Mouse (Mus musculus): ENCODE measurements at regions not wholly inside any gene's neighbourhood (a gene's known extent, or its start where the extent isn't known, plus 50 kb on each side); places are given as distances from the start of the nearest gene placed in this dataset.
"Not testable (repeated sequence)": the region's sequence is repeated elsewhere in the genome, so short reads cannot be mapped to it uniquely, and the experiment has no call there.

DNA sequence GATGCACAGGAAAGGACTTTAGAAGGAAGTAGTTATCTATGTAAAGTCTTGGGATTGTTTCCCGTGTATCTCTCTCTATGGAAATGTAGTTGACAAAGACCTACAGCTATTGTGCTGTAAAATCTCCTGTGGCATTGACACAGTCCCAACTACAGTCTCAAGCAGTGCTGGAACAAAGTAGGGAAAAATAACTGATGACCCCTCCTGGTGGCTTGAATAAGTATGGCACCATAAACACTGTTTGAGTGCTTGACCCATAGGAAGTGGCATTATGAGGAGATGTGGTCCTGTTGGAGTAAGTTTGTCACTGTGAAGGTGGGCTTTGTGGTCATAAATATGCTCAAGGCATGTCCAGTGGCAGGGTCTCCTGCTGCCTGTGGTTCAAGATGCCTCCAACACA lies 928.4 kb upstream of the Mms22l start:
- no peak for DNase-seq

DNA sequence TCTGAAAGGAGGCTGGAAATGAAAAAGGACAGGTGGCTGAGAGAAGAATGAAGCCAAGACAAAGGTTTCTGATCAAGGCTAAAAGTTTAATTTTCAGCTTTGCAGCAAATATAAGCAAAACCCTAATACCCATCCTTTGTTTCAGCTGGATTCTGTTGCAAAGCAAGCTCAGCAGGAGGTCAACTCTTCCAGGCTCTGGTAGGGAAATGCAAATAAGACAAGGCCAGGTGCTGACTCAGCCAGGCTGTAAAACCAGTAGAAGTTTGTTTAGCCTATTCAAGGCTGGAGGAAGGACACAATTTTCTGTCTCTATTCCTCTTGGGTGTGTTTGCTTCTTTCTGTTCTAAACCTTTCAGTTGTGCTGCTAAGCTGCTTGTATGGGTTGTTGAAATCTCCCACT lies 923.2 kb upstream of the Mms22l start:
- DNase-seq: peak; percentile 4

DNA sequence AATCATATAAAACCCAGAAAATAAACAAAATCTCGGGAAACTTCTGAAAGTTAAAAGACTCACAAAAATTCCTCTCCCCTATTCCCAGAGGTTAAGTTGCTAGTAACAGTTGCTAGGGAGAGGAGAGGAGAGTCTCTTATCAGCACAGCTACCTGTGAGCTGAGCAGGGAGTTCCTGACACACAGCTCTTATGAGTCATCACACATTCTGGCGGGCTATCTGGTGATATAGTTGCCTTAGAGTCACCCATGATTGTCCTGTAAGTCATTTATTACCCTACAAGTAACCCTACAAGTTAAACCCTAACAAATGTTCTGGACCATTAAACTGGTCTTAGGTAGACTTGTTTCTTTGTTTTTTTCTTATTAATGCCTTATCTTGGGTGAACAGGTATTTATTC lies 908.8 kb upstream of the Mms22l start:
- no peak for DNase-seq

DNA sequence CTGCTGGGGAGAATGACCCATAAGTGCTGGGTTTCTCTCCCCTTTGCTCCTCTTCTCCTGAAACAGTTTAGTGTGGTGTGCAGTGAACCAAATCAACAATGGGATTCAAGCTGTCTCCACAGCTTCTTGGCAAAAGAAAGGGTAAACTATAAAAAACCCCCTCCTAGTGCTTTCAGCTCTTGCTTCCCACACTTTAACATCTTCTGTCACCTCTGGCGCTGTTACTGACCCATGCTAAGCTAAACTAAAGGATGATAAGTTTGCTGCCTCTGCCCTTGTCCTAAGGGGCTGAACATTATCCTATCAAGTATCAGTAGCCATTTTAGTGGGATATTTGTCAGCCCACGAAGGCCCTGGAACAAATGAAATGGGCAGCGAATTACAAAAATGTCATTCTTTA lies 905.4 kb upstream of the Mms22l start:
- DNase-seq: no peak

DNA sequence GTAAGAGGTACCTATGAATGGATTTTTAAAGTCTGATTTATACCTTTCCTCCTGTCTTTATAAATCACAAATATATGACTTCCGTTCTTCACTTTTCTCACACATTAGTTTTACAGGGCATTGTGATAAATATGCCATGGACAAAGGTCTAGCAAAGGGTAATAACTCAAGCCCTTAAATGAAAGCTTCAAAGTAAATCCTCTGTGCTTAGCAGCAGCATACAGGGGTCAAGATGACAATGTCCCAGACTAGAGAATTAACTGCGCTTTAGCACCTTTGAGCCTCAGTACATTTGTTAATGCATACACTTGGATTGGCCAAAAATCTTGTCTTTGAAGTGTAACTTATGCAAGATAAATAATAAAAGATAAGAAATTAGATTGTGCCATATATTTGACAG lies 904.7 kb upstream of the Mms22l start:
- no peak for DNase-seq

DNA sequence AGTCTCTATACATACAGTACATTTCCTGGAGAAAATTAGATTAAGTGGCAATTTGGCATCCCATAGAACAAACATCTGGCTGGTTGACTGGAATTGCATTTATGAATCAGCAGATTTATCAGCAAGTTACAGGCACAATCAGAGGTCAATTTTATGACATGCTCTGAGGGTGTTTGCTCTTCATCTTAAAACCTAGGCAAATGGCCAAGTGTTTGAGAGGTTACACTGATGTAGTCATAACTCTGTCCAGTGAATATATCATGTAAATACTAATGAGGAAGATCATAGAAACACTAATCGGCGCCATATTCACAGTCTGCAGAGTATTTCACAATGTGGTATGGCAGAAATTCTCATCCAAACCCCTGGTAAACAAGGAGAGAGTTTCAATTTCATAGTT lies 896.2 kb upstream of the Mms22l start:
- DNase-seq: no peak

DNA sequence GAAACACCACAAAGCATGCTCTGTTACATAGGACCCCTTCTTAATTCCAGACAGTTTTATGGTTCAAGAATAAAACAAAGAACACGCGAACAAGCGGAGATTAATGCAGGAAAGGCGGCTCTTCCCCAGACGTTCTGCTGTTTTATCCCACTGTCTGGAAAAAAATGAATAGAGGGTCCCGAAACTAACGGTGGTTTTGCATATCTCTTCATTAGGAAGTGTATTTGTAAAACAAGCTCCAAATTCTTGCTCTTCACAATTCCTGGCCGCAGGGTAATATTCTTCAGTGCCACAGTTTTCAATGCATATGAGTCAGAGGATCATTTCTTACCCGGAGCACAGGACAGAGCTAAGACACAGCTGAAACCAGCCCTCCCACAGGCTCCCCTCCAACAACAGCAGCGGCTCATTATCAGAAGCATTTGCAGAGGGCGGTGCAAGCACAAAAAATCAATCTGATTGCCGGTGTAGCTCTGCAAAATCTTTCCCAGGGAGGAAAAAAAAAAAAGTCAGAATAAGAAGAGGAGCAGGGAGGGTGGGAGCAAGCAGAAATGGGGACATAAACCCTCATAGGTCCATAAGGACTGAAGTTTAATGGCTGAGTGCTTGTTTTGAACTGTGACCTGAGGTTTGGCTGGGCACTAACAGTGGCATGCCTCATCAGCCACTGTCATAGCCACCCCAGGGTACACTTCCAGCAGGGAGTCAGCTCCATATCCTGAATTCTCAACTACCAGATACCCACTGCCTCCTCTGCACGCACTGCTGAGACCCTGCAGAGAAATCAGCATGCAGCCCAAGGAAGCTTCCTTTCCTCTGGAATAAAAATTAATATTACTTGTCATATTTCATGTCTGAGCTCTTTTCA lies 894.6 kb upstream of the Mms22l start:
- DNase-seq: no peak

DNA sequence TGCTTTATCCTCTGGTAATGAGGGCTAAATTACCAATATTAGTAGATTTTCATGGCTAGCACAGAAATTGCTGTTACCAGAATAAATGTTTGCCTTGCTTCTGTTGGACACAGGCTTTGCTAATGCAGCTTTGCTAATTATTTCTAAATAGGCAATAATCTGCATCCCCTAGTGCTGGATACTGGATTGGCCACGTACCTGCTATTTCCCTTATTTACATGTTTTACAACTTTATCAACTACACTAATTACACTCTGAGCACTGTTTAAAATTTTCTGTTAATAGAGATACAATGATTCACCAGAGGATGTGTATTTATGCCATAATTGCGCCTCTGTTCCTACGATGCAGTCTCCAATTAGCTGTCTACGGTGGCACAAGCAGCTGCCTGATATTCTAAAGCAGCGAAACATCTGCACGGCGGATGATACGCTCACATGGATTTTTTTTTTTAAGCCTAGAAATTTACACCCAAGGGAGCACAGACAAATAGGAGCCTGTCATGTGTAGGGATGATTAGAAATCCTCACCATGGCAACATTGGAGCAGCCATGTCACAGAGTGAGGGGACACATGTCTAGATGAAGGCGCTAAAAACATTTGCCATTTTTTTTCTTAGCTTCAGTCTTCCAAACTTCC lies 893.8 kb upstream of the Mms22l start:
- DNase-seq: no peak

DNA sequence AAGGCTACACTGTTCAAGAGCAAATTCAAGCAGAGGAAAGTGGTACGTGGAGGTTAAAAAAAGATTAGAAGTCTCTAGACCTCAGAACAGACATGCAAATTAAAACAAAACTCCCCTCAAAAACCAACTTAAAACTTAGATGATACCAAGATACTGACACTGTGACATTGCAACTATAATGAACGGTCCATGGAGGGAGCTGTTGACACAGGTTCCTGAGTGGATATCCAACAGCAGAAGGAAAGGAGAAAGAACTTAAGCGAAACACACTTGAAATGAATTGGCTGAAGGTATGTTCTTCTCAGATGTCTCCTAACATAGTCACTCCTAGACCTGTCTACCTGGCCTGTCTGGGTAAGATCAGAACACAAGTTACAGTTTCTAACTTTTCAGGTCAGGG lies 888.9 kb upstream of the Mms22l start:
- no peak for DNase-seq

DNA sequence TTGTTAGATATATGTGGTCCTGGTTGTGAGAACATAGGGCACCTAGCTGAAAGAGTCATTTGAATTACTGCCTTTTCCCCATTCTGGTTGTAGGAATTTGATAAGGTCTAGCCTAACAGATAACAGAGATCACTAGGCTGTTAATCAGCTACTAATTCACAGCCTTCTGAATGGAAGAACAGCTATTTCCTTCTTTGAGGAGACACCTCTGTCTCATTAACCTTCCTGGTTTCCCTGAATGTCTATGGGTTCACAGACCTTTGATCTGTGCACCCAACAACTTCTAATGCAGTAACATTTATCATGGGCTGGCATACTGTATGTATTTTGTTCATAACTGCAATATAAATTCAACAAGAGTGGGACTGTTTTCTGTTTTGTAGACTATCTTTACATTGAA lies 875.0 kb upstream of the Mms22l start:
- DNase-seq: no peak

DNA sequence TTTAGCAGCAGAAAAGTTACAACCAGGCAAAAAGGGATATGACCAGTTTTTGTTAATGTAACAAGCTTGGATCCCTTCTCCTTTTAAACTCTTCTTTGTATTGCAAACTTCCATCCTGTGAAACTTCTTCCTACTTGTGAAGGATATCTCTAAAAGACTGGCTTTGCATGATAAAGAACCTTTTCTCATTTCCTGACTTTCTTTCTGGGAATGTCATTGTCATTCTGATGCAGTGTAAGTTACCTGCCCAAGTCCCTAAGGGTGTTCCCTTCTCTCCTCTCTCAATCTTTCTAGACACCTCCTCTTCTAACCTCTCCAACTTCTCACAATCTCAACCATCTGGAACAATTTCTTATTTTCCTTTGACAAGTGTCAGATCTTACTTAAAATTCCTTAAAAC lies 874.0 kb upstream of the Mms22l start:
- DNase-seq: no peak

DNA sequence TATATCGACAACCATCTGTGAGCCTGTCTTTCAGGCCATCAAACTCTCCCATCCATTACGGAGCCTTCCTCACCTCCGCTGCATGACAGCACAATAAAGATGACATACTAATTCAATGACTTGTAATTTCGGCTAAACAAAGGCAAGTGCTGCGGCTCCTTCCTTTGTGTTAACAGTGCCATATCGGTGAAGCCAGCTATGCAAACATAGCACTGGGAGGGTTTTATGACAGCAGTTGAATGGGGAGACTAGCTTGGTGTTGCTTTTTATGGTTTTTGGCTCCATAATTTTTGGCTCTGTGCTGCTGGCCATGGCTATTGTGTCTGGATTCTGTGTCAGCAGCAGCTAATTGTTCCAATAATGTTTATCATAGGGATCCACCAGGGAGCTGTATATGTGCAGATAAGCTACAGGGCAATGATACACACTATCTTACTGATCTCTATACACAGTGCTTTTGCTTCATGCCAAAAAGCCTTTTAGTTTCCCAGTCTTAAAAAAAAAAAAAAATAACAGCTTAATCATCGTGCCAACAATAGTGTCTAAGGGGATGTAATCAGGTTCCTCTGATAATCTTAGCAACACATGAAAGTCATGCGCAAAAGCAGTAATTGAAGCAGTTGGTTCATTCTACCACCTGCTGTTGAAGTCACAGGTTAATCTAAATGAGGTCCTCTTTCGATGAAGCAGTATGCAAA lies 859.9 kb upstream of the Mms22l start:
- no peak for DNase-seq

DNA sequence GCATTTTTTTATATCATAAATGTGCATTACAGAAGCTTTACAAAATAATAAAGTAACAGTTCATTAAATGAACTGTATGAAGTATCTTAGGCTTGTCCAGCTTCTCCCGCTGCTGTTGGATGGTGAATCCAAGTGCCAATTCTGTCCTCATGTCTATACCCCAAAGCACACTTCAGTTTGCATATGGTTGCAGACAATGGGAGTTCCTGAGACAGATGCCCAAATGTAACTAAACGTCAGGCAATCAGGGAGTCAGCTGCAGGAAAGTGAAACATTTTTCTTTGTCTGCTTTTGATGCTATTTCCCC lies 859.4 kb upstream of the Mms22l start:
- DNase-seq: no peak

DNA sequence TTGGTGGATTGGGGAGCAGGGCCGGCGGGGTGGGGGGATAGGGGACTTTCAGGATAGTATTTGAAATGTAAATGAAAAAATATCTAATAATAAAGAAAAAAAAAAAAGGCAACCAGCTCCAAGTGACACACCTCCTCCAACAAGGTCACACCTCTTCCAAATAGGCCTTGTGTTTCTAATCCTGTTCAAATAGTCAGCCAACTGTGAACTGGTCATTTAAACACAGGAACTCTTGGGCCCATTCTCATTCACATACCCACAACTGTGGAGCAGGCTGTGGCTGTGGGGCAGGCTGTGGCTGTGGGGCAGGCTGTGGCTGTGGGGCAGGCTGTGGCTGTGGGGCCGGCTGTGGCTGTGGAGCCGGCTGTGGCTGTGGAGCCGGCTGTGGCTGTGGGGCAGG lies 839.6 kb upstream of the Mms22l start:
- not testable (repeated sequence) for DNase-seq

DNA sequence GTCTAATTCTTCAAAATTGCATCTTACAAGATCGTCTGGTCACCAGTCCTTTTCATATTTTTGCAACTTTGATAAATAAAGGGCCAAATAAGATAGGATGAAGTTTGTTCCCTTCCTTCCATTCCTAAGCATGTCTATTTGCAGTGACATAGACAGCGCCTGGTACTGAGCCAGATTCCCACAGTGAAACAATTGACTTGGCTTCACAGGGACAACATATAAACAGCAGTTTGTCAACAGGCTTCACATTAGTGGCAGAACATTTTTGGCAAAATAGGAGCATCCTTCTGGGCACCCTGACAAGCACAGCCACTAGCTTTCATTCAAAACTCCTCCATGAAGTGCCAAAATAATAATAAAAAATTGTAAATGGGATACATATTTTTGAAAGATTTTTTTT lies 827.4 kb upstream of the Mms22l start:
- no peak for DNase-seq

DNA sequence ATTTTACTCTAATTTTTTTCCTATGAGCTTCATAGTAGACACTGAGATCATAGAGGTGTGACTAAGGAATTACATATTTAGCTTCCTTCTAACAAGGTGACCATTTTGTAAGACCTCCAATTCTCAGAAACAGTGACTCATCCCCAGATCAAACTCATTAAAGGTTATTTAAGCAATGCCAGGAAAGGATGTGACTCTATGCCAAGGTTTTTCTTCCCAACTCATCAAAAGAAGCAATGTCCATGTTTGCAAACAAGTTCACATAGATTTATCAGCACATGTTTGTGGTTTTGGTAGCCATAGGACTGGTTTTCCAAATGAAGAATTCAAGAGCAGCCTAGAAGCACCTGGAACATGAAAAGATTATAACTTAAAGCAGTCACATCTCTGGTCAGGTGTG lies 792.6 kb upstream of the Mms22l start:
- peak; percentile 3 for DNase-seq

DNA sequence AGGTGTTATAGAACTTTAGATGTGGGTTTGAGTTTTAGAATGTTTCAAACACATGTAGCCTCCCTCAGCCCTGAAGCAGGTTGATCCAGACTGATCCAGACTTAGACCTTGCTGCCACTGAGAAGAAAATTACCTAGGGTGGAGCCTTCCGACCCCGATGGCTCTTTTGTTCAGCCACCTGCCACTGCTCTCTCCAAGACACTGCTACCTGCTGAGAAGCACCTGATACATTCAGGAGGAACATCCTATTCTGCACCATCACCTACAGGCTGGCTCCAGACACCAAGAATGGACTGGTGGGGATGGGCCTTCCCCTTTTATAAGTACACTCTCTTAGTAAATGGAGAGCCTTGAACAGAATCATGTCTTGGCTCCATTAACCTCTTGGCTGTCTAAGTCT lies 785.5 kb upstream of the Mms22l start:
- no peak for DNase-seq

DNA sequence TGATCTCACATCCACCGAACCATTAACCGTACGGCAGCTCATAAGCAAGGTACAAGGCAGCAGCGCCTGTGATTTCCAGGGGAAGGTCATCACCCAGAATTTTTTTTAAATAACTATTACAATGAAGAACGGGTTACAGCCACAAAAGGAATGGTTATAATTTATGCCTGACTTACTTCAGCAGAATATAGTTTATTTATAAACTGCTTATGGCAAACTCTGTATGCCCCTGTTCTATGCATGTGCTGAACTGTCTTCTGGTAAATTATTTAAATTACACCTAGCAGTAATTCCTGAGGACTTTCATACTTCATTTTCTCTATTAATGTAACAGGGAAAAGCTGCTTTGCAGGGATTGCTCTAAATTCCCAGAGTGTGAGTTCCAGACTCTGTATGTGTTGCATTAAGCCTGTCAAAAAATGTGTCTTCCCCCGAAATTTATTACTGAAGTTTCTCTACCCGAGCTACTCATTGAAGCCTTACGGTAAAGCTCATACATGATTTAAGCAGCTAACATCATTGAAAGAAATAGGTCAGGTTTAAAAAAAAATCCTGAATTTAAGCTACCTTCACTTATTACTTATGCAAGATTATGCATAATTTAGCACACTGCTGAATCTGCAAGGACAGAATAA lies 782.4 kb upstream of the Mms22l start:
- DNase-seq: no peak

DNA sequence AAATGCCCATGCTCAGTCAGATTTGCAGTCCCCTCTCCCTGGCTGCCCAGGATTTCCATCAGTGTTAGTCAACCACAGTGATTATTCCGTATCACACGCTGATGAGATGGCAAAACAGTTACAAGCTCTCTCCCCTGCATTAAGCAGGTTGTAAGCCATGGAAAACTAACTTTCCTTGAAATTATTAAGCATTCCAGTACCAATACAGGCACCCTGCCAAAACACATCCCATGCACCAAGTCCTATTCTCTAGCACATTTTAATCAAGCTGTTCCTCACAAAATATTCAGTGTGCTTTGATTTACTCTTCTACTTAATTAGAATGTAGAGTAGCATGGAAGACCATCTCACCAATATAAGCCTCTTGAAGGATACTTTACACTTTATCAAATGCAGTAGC lies 768.4 kb upstream of the Mms22l start:
- no peak for DNase-seq

DNA sequence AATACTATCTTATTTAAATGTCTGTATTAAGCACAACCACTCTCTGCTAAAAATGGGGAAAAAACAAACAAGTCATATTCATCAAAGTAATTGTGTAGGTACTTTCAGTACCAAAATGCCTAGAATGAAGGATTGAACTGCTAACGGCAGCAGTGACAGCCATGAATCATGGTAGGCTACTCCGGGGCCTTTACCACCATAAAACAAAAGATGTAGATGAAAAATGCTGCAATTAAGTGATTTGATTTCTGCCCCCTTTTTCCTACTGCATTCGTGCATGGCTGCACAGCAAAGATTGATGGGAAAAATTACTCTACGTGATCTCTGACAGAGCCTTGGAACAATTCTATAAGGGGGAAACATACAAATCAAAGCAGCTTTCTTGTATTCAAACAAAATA lies 763.8 kb upstream of the Mms22l start:
- DNase-seq: no peak

DNA sequence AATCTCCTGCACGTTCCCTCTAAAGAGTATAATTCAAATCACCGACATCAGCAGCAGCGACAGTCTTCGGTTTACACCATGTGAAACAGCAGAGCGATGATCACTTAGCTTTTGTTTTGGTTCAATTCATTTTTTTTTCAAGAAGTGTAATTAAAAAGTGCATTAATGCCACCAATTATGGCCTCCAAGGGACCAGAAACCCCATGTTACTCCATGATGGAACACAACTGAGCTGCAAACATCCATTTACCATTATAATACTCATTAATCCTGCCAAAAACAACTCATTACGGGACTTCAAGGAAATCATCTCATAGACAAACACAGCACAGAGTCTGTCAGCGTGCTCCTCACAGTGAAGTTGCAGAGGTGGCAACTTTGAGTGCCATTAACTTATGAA lies 752.2 kb upstream of the Mms22l start:
- no peak for DNase-seq

DNA sequence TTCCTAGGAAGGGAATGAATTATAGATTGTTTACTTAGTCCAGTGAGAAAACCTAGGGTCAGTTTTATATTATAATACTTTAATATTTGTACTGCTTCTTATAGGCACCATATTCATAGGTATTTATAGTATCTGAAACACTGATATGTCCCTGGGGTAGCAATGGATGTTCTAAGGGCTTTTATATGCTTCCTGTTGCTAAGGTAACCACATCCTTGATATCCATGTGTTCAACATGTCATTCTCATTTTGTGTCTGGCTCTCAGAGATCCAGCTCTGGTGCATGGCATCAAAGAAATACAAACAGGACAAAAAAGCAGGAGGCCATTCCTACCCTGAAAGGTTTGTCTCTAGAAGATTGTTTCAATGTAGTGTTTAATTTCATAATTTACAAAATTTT lies 738.2 kb upstream of the Mms22l start:
- DNase-seq: no peak
